Mouse (Mus musculus) C2C12 (cell line): ENCODE results near the gene Casc1.

Source experiments
- CEBPB ChIP-seq: IDR thresholded peaks from one replicate; pipeline ENCODE4 v1.6.1; 2011; ENCODE audit warnings: low read depth, mild to moderate bottlenecking, control low read depth, moderate library complexity
- CTCF ChIP-seq: IDR thresholded peaks from one replicate; pipeline ENCODE4 v1.5.1; 2011; ENCODE audit not compliant: control insufficient read depth, insufficient read depth, insufficient read length
- FOSL1 ChIP-seq: IDR thresholded peaks from one replicate; pipeline ENCODE4 v1.8.0; 2011; ENCODE audit warnings: mild to moderate bottlenecking, low read length; ENCODE audit not compliant: poor library complexity, insufficient read depth, severe bottlenecking
- MAX ChIP-seq: IDR thresholded peaks from one replicate; pipeline ENCODE4 v1.6.1; 2011; ENCODE audit warnings: mild to moderate bottlenecking, control low read depth
- MYOD1 ChIP-seq: IDR thresholded peaks from one replicate; pipeline ENCODE4 v1.6.1; 2011; ENCODE audit warnings: low read depth; ENCODE audit not compliant: control insufficient read depth, insufficient read length
- MYOG ChIP-seq: IDR thresholded peaks from one replicate; pipeline ENCODE4 v1.6.1; 2011; ENCODE audit not compliant: control insufficient read depth, insufficient read length; ENCODE audit errors: extremely low read depth
- USF1 ChIP-seq: IDR thresholded peaks from one replicate; pipeline ENCODE4 v1.6.1; 2011; ENCODE audit warnings: low read depth, mild to moderate bottlenecking, control low read depth, moderate library complexity

DNA sequence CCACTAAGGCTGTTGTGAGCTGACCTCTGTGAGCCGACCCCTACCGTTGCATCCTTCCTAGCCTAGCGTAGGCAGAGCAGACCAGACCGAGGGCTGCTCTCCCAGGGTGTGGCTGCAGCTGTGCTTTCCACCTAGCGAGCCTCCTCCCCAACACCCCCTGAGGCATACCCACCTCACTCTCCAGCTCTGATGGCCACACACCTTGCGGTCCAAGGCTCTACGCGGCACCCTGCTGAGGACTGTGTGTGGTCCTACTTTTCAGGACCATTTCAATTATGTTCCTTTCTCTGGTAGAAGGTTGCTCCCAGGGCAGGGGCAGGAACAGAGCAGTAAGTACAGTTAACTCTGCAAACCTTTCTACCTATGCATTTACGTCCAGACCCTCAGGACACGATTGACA lies 34.3 kb downstream of the Casc1 start:
- TF ChIP-seq CTCF (no peak), FOSL1 (no peak), USF1 (no peak), CEBPB (no peak), MAX (no peak), MYOD1 (no peak), MYOG (no peak)
